Mouse (Mus musculus) frontal cortex, postnatal 10 days (tissue): Measurements from ENCODE around the gene Hrg.
"Not testable (repeated sequence)": the region's sequence is repeated elsewhere in the genome, so short reads cannot be mapped to it uniquely, and the experiment has no call there.

Source experiments
- DNase-seq, 2 experiments: peaks; one replicate each; pipeline ENCODE4 v3.0.0; 2022; ENCODE audit warnings: low spot score in 2 of 2, mixed read lengths in 1 of 2

Gene Hrg

DNA sequence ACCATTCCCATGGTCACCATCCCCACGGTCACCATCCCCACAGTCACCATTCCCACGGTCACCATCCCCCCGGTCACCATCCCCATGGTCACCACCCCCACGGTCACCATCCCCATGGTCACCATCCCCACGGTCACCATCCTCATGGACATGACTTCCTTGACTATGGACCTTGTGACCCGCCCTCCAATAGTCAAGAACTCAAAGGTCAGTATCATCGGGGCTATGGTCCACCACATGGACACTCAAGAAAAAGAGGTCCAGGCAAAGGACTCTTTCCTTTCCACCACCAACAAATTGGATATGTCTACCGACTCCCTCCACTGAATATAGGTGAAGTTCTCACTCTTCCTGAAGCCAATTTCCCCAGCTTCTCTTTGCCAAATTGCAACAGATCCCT lies 10.2 kb downstream of the Hrg start:
- no peak for DNase-seq

DNA sequence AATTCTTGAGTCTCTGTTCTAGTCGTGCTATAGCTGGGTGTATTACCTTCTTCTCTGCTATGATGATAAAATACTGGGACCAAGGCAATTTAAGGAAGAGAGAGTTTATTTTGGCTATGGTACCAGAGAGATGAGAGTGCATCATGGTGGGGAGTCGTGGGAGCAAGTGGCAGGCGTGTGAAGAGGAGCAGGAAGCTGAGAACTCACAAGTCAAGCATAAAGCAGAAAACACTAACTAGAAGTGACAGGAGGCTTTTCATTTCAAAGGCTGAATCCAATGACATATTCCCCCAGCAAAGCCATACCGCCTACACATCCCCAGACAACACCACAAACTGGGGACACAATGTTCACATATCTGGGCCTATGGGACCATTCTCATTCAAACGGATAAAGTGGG lies 11.4 kb downstream of the Hrg start:
- DNase-seq, result no peak

DNA sequence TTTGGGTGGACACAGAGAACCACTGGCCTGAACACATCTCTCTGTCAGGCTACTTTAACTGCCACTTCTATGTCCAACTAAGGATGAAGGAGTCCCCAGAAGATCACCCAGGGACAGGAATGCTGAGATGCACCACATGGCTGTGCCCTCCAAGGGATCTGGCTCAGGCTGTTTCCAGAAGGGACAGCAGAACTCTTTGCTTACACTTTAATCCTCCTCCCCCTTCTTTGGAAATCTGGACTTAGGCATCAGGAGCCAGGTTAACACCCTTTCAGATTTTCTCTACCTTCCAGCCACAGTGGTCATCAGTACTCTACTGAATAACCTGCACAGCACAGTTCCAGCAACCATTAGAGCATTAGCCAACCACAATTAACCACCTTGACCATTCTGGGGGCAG lies 12.4 kb downstream of the Hrg start:
- DNase-seq, result no peak

DNA sequence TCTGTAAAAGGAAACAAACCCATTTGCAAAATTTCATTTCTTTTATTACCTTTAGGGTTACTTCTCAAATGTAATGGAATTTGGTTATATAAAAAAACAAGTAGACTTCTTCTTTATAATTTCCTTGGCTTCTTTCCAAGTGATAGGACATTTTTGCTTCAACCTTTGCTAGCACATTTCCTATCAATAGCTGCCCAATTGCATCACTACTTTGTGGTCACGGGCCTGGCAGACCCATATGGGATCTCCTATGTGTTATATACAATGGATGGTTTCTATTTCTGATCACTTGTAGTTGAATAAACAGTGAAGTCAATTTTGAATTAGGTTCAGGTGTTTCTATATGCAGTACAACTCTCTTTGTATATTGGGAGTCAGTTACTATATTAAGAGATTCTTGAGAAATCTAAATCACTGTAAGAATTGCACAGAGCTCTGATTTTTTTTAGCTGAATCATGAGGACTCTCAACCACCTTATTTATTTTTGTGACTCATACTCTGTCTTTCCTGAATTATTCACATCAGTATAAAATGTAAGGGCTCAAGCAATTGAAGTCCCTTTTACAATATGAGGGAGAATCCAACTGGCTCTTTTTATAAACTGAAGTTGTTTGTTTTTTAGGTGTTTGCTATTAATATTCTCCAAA lies 16.6 kb downstream of the Hrg start:
- DNase-seq, result no peak

DNA sequence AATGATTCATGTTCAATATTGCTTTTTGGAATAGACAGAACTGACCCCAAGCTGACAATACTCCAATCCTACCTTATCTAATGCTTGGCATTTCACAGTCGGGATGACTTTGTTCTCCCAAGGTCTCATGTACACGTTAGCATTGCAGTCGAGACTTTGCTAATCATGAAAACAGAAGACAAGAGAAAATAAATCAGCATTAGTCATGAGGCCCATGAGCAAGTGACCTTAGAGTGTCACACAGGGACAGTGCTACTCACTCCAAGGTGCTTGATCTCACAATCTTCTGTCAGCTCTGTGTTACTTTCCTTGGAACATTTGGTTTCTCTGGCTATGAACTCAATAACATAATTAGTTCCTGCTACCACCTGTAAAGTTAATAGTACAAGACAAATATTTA lies 46.1 kb downstream of the Hrg start:
- not testable (repeated sequence) for DNase-seq
